Mouse (Mus musculus) lung, adult 2 months (tissue): ENCODE data around the gene Mark2. TPM values are rescaled to one million over a fixed set of nuclear protein-coding genes. Genes with fewer than 3 reads are reported as not detected.
"Not testable (repeated sequence)": the region's sequence is repeated elsewhere in the genome, so short reads cannot be mapped to it uniquely, and the experiment has no call there.

Experiments used
- DNase-seq: peaks from one replicate; pipeline ENCODE4 v3.0.0; 2022
- H3K4me1 ChIP-seq: fragments of 200-500 bp; 2 replicates; pipeline ENCODE4 v1.6.1; 2011; ENCODE audit warnings: low read length; ENCODE audit not compliant: control insufficient read depth, insufficient read depth
- H3K4me3 ChIP-seq: fragments of 200-500 bp; replicated peaks from 2 replicates; pipeline ENCODE3; 2011; ENCODE audit warnings: low read depth, mild to moderate bottlenecking, control low read depth, low read length; ENCODE audit errors: extremely low read depth
- CTCF ChIP-seq: fragments of 200-500 bp; IDR thresholded peaks from 2 replicates; pipeline ENCODE4 v1.5.1; 2011; ENCODE audit warnings: mild to moderate bottlenecking, low read length, control low read depth; ENCODE audit not compliant: insufficient read depth
- POLR2A ChIP-seq: fragments of 200-500 bp; IDR thresholded peaks from 2 replicates; pipeline ENCODE4 v1.6.1; 2011; ENCODE audit warnings: low read depth, mild to moderate bottlenecking, control low read depth, low read length, borderline replicate concordance; ENCODE audit errors: extremely low read depth
- WGBS: fragments of 180-500 bp; shearing (Covaris S2); methylation state at CpG from one replicate; pipeline ENCODE4 v1.1.7; 2018; 5-methylcytosine and 5-hydroxymethylcytosine counted together
- polyA plus RNA-seq: library from polyadenylated mRNA; depleted of rRNA; stranded (reverse); fragments of >200 nt; gene quantifications from 2 replicates; pipeline ENCODE4 v1.2.3, GENCODE M21; 2012; rRNA removed

Gene Mark2
- 68.6 and 94.1 TPM in 2 replicates for polyA plus RNA-seq

DNA sequence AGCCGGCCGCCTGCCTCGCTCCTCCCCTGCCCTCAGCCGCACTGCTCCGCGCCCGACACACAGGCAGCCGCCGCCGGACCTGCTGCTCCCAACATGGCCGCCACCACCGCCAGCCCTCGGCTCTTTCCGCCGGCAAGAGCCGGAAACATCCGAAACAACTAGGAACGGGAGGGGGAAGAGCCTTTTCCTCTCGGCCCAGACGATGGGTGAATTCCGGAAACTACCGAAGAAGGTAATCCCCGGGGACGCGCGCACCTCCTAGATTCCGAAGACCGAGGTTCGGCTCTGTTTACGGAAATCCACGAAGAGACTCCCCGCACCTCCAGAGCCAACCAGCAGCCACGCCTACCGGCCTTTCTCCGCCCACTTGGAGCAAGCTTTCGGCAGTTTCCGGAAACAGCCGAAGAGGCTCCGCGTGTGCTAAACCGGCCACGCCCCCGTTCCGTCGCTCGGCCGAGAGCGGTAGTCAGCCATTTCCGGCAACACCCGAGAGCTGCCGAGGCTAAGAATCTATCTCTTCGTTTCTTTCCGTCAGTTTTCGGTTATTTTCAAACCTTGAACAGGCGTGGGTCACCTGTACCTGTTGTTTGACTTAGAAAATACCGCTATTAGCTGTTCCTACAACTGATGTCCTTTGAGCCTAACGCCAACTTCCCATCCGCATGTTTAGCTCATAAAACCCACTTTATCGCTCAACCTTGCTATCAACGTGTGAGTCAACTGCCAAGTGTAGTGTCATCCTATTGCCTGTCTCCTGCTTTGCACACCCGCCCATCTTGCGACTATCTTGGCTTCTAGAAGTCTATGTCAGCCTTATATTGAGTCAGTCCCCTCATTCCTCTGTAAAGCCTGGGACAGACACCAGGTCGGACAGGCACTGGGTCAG, at the start of gene Mark2:
Mark2 (minus strand) TSS at position 349 of the 886 bp plus-strand sequence.
- peak within 1 kb of the TSS; percentile 85 for H3K4me3 ChIP-seq
- TF ChIP-seq CTCF, result no peak
- peak; percentile 58; the same call in 1 of the 2 replicates for TF ChIP-seq POLR2A
- whole genome bisulfite sequencing, result 1% methylated on average over 63 of the region's 63 CpGs

DNA sequence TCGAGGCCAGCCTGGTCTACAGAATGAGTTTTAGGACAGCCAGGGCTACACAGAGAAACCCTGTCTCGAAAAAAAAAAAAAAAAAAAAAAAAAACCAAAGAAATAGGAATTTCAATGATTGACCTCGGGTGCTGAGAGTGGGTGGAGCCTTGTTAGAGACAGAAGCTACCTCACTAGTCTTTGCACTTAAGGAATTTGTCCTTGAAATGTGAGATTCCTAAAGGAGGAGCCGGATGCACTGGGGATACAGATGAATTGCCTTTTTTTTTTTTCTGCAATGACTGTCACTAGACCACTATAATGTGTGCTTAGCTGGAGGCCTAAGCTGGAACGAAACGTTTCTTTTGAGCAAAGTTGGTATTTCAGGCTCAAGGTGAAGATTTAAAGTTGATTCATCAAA, 46.8 kb upstream of the Mark2 start:
- DNase-seq, result no peak
- TF ChIP-seq CTCF, result no peak
- no peak for TF ChIP-seq POLR2A
- 80% methylated on average over 6 of the region's 6 CpGs for WGBS
- Histone ChIP-seq H3K4me3 (no peak overlapping the region), H3K4me1 (no peaks in the 10 kb centered on the region; the same call in 1 of the 2 replicates)

More for the DNA sequence above, at the start of gene Mark2:
- peak; percentile 99 for DNase-seq
- peaks cover 22% of the 10 kb centered on the region for H3K4me1 ChIP-seq

DNA sequence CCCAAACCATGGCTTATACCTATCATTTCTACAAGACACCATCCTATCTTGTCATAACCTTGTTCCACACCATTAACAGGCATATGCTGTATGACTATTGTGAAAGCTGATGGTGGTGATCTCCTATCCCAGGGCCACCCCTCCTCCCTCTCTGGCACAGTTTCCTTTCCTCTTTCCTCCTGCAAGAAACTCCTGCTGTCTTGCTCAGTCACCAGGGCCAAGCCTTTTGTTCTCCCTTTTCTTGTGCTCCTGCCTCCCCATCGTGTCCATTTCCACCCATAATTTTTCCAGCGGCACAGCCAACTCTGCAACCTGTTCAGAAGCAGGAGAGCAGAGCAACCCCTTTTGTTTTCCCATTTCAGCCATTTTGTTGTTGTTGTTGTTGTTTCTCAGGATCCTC, 44.4 kb upstream of the Mark2 start:
- no peak for DNase-seq
- TF ChIP-seq POLR2A, result no peak
- no peak for TF ChIP-seq CTCF
- Histone ChIP-seq H3K4me3 (no peak overlapping the region), H3K4me1 (no peaks in the 10 kb centered on the region; the same call in 1 of the 2 replicates)
- 56% methylated on average over 2 of the region's 2 CpGs for WGBS

DNA sequence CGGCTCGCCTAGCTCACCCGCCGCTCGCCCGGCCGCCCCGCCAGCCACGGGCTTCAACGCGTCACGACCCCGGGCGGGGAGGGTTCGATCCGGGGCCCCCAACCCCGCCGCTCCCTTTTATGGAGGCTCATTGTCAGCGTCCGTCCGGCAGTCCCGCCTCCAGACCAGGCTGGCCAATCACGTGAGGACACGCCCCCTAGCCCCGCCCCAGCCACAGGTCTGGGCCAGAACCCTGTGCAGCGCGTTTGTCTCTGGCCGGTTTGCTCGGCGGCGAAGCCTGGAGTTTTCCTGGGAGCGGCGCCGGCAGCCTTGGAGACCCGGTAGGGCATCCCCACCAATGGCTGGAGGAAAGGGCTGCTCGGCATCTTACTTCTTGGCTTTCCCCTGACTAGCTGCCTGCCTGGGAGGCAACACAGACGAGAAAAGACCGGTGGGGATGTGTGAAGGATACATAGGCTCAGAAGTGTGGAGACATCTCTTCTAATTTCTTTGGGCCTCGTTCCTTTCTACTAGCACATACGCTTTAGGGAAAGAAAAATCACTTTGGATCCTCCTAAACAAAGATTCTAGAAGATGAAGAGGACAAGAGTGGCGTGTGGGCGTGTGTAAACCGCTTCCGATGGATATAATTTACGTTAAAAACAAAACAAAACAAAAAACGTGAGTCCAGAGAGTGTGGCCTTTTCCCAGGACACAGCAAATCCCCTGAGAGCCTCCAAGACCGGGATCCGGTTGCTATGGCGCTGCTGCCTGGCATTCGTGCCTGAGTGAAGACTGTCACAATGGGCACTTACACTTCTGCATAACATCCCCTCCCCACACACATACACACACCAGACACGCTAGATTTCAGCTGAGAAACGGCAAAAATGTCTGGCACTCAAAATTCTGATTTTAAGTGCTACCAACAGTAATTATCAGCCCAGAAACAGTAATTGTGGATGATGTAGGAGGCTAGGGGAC, 41.5 kb upstream of the Mark2 start, which contains the start of gene Spindoc:
Spindoc (minus strand) TSS at position 92 of the 963 bp plus-strand sequence.
- under 1% methylated on average over 50 of the region's 52 CpGs for WGBS
- peak; percentile 100 for DNase-seq
- H3K4me1 ChIP-seq, result no peaks in the 10 kb centered on the region; the same call in 1 of the 2 replicates
- H3K4me3 ChIP-seq, result peak within 1 kb of the TSS; percentile 91
- no peak for TF ChIP-seq CTCF
- TF ChIP-seq POLR2A, result peak; percentile 74; the same call in 1 of the 2 replicates

DNA sequence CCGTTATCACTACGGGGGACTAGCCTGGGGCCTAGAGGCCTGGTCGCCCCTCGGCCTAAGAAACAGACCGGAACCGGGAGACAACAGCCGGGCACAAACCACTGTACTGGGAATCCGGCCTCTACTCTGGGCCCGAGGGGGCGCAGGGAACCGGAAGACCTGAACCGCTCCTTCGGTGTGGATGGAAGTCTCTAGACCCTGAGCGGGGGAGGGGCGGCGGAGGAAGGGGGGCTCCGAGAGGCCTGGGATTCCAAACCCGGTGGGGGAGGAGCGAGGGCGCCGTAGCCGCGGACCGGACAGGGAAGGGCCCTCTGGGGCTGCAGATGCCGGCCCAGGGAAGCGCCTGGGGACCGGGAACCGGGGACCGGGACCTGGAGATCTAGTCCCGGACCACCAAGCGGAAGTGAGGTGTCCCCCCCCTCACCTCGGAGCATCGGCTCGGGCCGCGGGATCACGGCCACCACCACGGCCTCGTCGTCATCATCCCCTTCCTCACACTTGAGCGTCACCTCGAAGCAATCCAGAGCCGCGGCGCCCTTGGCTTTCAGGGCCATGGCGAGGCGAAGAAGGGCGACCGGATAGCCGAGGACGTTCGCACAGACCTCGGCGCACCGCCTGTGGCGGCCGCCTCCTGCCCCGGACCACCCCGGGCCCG, 40.7 kb upstream of the Mark2 start:
- under 1% methylated on average over 59 of the region's 60 CpGs for WGBS
- peak; percentile 62 for DNase-seq
- Histone ChIP-seq H3K4me3 (peak overlapping the region; percentile 91), H3K4me1 (no peaks in the 10 kb centered on the region; the same call in 1 of the 2 replicates)
- TF ChIP-seq CTCF, result no peak
- no peak for TF ChIP-seq POLR2A

DNA sequence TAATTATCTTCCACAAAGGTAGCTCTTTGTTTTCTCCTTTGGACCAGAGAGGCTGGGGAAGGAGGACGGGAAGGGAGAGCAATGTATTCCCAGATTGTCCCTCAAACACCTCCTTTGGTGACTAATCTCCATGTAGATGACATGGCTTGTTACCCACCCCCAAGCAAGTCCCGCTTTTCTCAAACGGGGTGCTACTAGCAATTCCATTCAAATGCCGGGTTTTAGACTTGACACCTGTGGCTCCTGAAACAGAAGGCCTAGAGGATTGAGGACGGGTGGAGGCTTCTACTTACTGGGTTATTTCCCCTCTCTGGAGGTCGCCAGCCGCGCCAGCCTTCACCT, 40.2 kb upstream of the Mark2 start:
- Histone ChIP-seq H3K4me3 (peak overlapping the region; percentile 91), H3K4me1 (no peaks in the 10 kb centered on the region; the same call in 1 of the 2 replicates)
- no peak for DNase-seq
- no peak for TF ChIP-seq POLR2A
- no peak for TF ChIP-seq CTCF
- WGBS, result 7% methylated on average over 8 of the region's 8 CpGs

DNA sequence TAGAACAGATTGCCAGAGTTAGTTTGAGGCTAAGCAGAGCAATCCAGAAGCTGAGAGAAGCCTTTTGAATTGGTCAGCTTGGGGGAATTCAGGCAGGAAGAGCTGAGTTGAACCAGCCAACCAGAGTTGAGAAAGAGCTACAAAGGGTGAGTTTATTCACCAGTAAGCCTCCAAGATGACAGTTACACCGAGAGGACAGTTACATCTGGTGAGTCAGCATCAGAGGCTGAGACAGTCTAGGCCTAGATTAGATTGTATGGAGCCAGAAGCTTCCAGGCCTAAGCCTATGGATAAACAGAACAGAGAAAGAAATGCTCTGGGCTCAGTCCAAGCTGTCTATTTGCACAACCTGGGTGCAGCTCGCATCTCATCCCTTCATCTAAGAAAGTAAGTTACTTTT, 36.0 kb upstream of the Mark2 start:
- Histone ChIP-seq H3K4me3 (no peak overlapping the region), H3K4me1 (no peaks in the 10 kb centered on the region; the same call in 1 of the 2 replicates)
- DNase-seq, result no peak
- 61% methylated on average over 2 of the region's 2 CpGs for WGBS
- TF ChIP-seq CTCF, result no peak

DNA sequence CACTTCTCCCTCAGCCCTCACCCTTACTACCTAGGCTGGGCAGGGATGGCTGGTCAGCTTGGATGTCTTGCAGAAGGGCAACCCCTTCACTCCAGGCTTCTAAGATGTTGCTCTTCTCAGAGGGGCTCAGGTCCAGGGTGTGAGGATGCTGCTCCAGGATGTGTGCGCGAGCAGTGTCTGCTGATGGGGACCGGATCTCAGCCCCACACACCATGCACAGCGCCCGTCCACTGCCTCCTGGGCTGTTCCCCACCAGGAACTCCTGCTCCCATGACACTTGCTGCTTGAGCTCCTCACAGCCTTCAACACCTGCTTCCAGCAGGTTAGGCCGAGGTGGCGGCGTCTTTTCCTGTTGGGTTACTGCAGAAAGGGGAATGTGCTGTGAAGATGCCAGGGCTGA, 32.8 kb upstream of the Mark2 start:
- 93% methylated on average over 8 of the region's 8 CpGs for WGBS
- Histone ChIP-seq H3K4me1 (no peaks in the 10 kb centered on the region; the same call in 1 of the 2 replicates), H3K4me3 (no peak overlapping the region)
- DNase-seq, result no peak
- TF ChIP-seq CTCF, result no peak

DNA sequence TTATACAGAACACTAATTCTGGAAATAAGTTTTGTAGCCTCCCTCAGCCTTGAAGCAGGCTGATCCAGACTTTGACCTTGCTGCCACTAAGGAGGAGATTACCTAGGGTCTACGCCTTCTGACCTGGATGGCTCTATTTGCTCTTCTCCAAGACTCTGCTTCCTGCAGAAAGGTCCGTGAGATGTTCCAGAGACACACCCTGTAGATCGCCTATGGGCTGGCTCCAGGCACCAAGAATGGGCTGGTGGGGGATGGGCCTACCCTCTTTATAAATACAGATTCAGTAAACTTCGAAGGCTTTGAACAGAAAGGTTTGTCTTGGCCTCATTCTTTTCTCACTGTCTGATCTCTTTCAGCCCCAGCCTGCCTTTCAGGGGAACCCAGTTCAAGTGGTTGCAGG, 27.8 kb upstream of the Mark2 start:
- H3K4me1 ChIP-seq, H3K4me3 ChIP-seq, DNase-seq: not testable (repeated sequence)
- WGBS, result 66% methylated on average over 4 of the region's 4 CpGs
